Mouse (Mus musculus) CH12.LX (cell line): Measurements from ENCODE around the gene Spata2l. TPM values are rescaled to one million over a fixed set of nuclear protein-coding genes. Genes with fewer than 3 reads are reported as not detected.

ENCODE experiments used
- DNase-seq: peaks from one replicate; pipeline ENCODE4 v3.0.0-alpha.2; 2013; ENCODE audit errors: extremely low read depth
- H3K27ac ChIP-seq: 2 replicates; pipeline ENCODE4 v1.5.1; 2012; ENCODE audit warnings: low read depth, mild to moderate bottlenecking, control low read depth, moderate library complexity; ENCODE audit not compliant: insufficient read depth
- H3K27me3 ChIP-seq: replicated peaks from 2 replicates; pipeline ENCODE3; 2012; ENCODE audit warnings: inconsistent platforms
- H3K36me3 ChIP-seq, 2 experiments: replicated peaks in 1 of 2; 2 replicates each; pipeline versions ENCODE3 to v1.6.1; 2012; ENCODE audit warnings: inconsistent platforms in 1 of 2, low read length in 1 of 2, mild to moderate bottlenecking in 1 of 2, mixed read lengths in 1 of 2, moderate library complexity in 1 of 2; ENCODE audit not compliant: control insufficient read depth in 1 of 2, insufficient read depth in 1 of 2
- H3K4me1 ChIP-seq, 2 experiments: 2 replicates each; pipeline ENCODE4 v1.6.1; 2012; ENCODE audit warnings: inconsistent platforms in 1 of 2, moderate library complexity in 1 of 2; ENCODE audit not compliant: insufficient read depth in 2 of 2, control insufficient read depth in 1 of 2
- H3K4me2 ChIP-seq: 2 replicates; pipeline ENCODE4 v1.6.1; 2012; ENCODE audit warnings: low read depth, mild to moderate bottlenecking, control low read depth; ENCODE audit not compliant: poor library complexity, insufficient read depth, severe bottlenecking
- H3K4me3 ChIP-seq, 3 experiments: fragments of 150-350 bp in 1 of 3; sonication (generic) in 1 of 3; replicated peaks in 1 of 3; 2 replicates each; pipeline versions ENCODE3 to v1.5.1; 2011 to 2012; ENCODE audit warnings: low read depth in 2 of 3, low read length in 2 of 3, mild to moderate bottlenecking in 2 of 3, moderate library complexity in 2 of 3, control low read depth in 1 of 3, improper control_type of control experiment in 1 of 3, inconsistent platforms in 1 of 3, mixed read lengths in 1 of 3; ENCODE audit not compliant: poor library complexity in 1 of 3
- H3K79me2 ChIP-seq: replicated peaks from 2 replicates; pipeline ENCODE4 v1.6.1; 2012; ENCODE audit warnings: mild to moderate bottlenecking, moderate library complexity; ENCODE audit not compliant: control insufficient read depth, poor library complexity, insufficient read depth, severe bottlenecking; ENCODE audit errors: extremely low read depth
- H3K9ac ChIP-seq: 2 replicates; pipeline ENCODE4 v1.6.1; 2012; ENCODE audit warnings: low read depth, mild to moderate bottlenecking, control low read depth, moderate library complexity; ENCODE audit not compliant: insufficient read depth
- H3K9me3 ChIP-seq: replicated peaks from 2 replicates; pipeline ENCODE3; 2012; ENCODE audit warnings: low read length, inconsistent platforms, mixed read lengths
- BHLHE40 ChIP-seq: IDR thresholded peaks from 2 replicates; pipeline ENCODE4 v1.6.1; 2011; ENCODE audit warnings: mild to moderate bottlenecking, low read depth, low read length, improper control_type of control experiment
- CHD1 ChIP-seq: IDR thresholded peaks from 2 replicates; pipeline ENCODE4 v1.6.1; 2012; ENCODE audit warnings: low read depth, low read length, improper control_type of control experiment, inconsistent platforms
- CTCF ChIP-seq, 2 experiments: IDR thresholded peaks in 1 of 2; conservative IDR thresholded peaks in 1 of 2; 2 replicates each; pipeline ENCODE4 v1.5.1; 2011 to 2012; ENCODE audit warnings: low read depth in 2 of 2, low read length in 2 of 2, improper control_type of control experiment in 1 of 2, inconsistent platforms in 1 of 2, mild to moderate bottlenecking in 1 of 2, moderate library complexity in 1 of 2
- E2F4 ChIP-seq: IDR thresholded peaks from 2 replicates; pipeline ENCODE4 v1.6.1; 2011; ENCODE audit warnings: low read depth, low read length, improper control_type of control experiment; ENCODE audit not compliant: insufficient replicate concordance
- ELF1 ChIP-seq: IDR thresholded peaks from 2 replicates; pipeline ENCODE4 v1.6.1; 2014; ENCODE audit warnings: low read depth, mild to moderate bottlenecking, inconsistent platforms, low read length, improper control_type of control experiment
- EP300 ChIP-seq: IDR thresholded peaks from 2 replicates; pipeline ENCODE4 v1.6.1; 2011; ENCODE audit warnings: low read length, improper control_type of control experiment
- ETS1 ChIP-seq: conservative IDR thresholded peaks from 2 replicates; pipeline ENCODE4 v1.6.1; 2012; ENCODE audit warnings: low read depth, mild to moderate bottlenecking, inconsistent platforms, low read length, improper control_type of control experiment, moderate library complexity
- GABPA ChIP-seq: IDR thresholded peaks from 2 replicates; pipeline ENCODE4 v1.6.1; 2012; ENCODE audit warnings: low read depth, low read length, improper control_type of control experiment, inconsistent platforms; ENCODE audit not compliant: insufficient replicate concordance
- IRF4 ChIP-seq: IDR thresholded peaks from 2 replicates; pipeline ENCODE4 v1.6.1; 2014; ENCODE audit warnings: low read depth, mild to moderate bottlenecking, inconsistent platforms, low read length, improper control_type of control experiment
- JUN ChIP-seq: IDR thresholded peaks from 2 replicates; pipeline ENCODE4 v1.6.1; 2011; ENCODE audit warnings: low read depth, mild to moderate bottlenecking, low read length, improper control_type of control experiment, moderate library complexity; ENCODE audit not compliant: insufficient read depth
- JUND ChIP-seq: conservative IDR thresholded peaks from 2 replicates; pipeline ENCODE4 v1.6.1; 2011; ENCODE audit warnings: low read depth, low read length, improper control_type of control experiment
- KAT2A ChIP-seq: IDR thresholded peaks from 2 replicates; pipeline ENCODE4 v1.6.1; 2012; ENCODE audit warnings: low read length, improper control_type of control experiment, inconsistent platforms; ENCODE audit not compliant: insufficient replicate concordance
- MAFK ChIP-seq: IDR thresholded peaks from 2 replicates; pipeline ENCODE4 v1.6.1; 2011; ENCODE audit warnings: low read length, improper control_type of control experiment; ENCODE audit not compliant: insufficient replicate concordance
- MAX ChIP-seq: IDR thresholded peaks from 2 replicates; pipeline ENCODE4 v1.6.1; 2011; ENCODE audit warnings: low read length, improper control_type of control experiment
- MXI1 ChIP-seq: IDR thresholded peaks from 2 replicates; pipeline ENCODE4 v1.6.1; 2011; ENCODE audit warnings: mild to moderate bottlenecking, low read depth, low read length, improper control_type of control experiment
- NELFE ChIP-seq: IDR thresholded peaks from 2 replicates; pipeline ENCODE4 v1.6.1; 2011; ENCODE audit warnings: low read depth, low read length, improper control_type of control experiment
- NRF1 ChIP-seq: IDR thresholded peaks from 2 replicates; pipeline ENCODE4 v1.6.1; 2014; ENCODE audit warnings: low read depth, mild to moderate bottlenecking, inconsistent platforms, low read length, improper control_type of control experiment, moderate library complexity
- POLR2A ChIP-seq: IDR thresholded peaks from 2 replicates; pipeline ENCODE4 v1.6.1; 2011; ENCODE audit warnings: low read depth, mild to moderate bottlenecking, improper control_type of control experiment, low read length
- RAD21 ChIP-seq: IDR thresholded peaks from 2 replicates; pipeline ENCODE4 v1.6.1; 2011; ENCODE audit warnings: low read depth, mild to moderate bottlenecking, low read length, improper control_type of control experiment, moderate library complexity
- SMC3 ChIP-seq: IDR thresholded peaks from 2 replicates; pipeline ENCODE4 v1.6.1; 2011; ENCODE audit warnings: low read depth, low read length, improper control_type of control experiment
- USF1 ChIP-seq: IDR thresholded peaks from 2 replicates; pipeline ENCODE4 v1.6.1; 2014; ENCODE audit warnings: low read depth, mild to moderate bottlenecking, inconsistent platforms, low read length, improper control_type of control experiment
- USF2 ChIP-seq: conservative IDR thresholded peaks from 2 replicates; pipeline ENCODE4 v1.6.1; 2011; ENCODE audit warnings: low read depth, low read length, improper control_type of control experiment
- ZC3H11A ChIP-seq: IDR thresholded peaks from 2 replicates; pipeline ENCODE4 v1.6.1; 2012; ENCODE audit warnings: low read depth, mild to moderate bottlenecking, inconsistent platforms, low read length, improper control_type of control experiment
- ZMIZ1 ChIP-seq: IDR thresholded peaks from 2 replicates; pipeline ENCODE4 v1.6.1; 2012; ENCODE audit warnings: low read depth, mild to moderate bottlenecking, inconsistent platforms, low read length, improper control_type of control experiment
- ZNF384 ChIP-seq: IDR thresholded peaks from 2 replicates; pipeline ENCODE4 v1.6.1; 2012; ENCODE audit warnings: low read depth, low read length, improper control_type of control experiment, inconsistent platforms
- dilution Hi-C: fragments of 300-500 bp; cut with MboI; formaldehyde crosslinking; loops from 2 replicates; pipeline ENCODE4 v1.14.3; 2020; ENCODE audit warnings: low sequenced_read_pairs; ENCODE audit not compliant: extremely low pct_unique_long_range_greater_than_20kb, extremely low pct_ligation_motif_present
- in situ Hi-C: fragments of 300-500 bp; cut with MboI; formaldehyde crosslinking; loops from 3 replicates; pipeline ENCODE4 v1.14.3; 2019; ENCODE audit warnings: low sequenced_read_pairs, low pct_ligation_motif_present, low pct_unique_long_range_greater_than_20kb, mixed read lengths
- polyA plus RNA-seq: library from polyadenylated mRNA; unstranded; fragments of >175 nt; gene quantifications from 2 replicates; pipeline ENCODE4 v1.2.1, GENCODE M21; 2012; ENCODE audit warnings: low read depth; ENCODE audit not compliant: insufficient read length
- total RNA-seq, 2 experiments: library from RNA; depleted of rRNA; stranded (reverse); fragments of 300-350 nt in 1 of 2; fragments of >200 nt in 1 of 2; gene quantifications; 2 replicates each; pipeline ENCODE4 v1.2.3; 2012 to 2014

The Spata2l gene
- total and polyA plus RNA-seq, 3 experiments: 0.63 to 2.3 (median 1.4) TPM

GRCm38 (mm10) chr8:123245543-123245942, 9.5 kb upstream of the Spata2l start:
- dilution Hi-C loops: no loop called here
- Histone ChIP-seq H3K36me3 (peaks cover 37 to 88% of the 10 kb centered on the region in 2 experiments), H3K4me2 (no peak overlapping the region), H3K27ac (no peak overlapping the region), H3K79me2 (no peaks in the 10 kb centered on the region), H3K9ac (no peak overlapping the region), H3K4me1 (peaks cover 0 to 13% of the 10 kb centered on the region in 2 experiments; a peak in 2 of 4 replicates), H3K4me3 (no peak overlapping the region), H3K9me3 (no peaks in the 10 kb centered on the region), H3K27me3 (no peaks in the 10 kb centered on the region)
- no peak for DNase-seq
- TF ChIP-seq GABPA (no peak), JUND (no peak), SMC3 (no peak), USF1 (no peak), ZC3H11A (no peak), ETS1 (no peak), JUN (no peak), ZNF384 (no peak), CTCF (conservative IDR thresholded peaks at IDR 0.05 in 1 of 2, IDR thresholded peaks at IDR 0.05 in 1 of 2; ENCODE audit: low read depth in 2 of 2, low read length in 2 of 2) (no peak), POLR2A (no peak), NELFE (no peak), RAD21 (no peak), MAX (no peak), EP300 (no peak), MAFK (no peak), MXI1 (no peak)
- in situ Hi-C loops: loop anchor here (5.0 kb wide), 1 partner anchor 42 kb away; no protein-coding TSS in a partner anchor

DNA sequence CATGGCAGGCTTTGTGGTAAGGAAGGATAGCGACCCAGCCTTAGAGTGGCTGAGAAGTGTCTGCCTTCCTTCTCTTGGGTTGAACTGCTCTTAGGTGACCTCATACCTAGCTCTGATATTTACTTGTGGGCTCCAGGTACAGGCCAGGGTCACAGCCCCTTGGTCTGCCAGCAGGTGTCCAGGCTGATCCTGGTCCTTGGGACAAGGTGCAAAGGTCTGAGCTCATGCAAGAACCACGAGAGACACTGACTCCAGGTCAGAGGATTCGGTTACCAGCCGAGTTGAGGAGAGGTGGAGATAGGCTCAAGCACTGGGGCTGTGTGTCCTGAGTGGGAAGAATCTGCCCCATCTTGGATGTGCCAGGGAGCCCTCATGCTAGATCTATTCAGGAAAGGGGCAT, 8.3 kb upstream of the Spata2l start:
- H3K4me3 ChIP-seq: no peak overlapping the region
- H3K27me3 ChIP-seq: no peaks in the 10 kb centered on the region
- H3K4me1 ChIP-seq: peaks cover 0 to 11% of the 10 kb centered on the region in 2 experiments; a peak in 2 of 4 replicates
- in situ Hi-C loops: no loop called here
- no peak for TF ChIP-seq ZC3H11A
- TF ChIP-seq POLR2A: no peak
- no peak for TF ChIP-seq MXI1
- TF ChIP-seq RAD21: no peak
- no peak for TF ChIP-seq IRF4
- TF ChIP-seq NRF1: no peak
- no peak for TF ChIP-seq CTCF (conservative IDR thresholded peaks at IDR 0.05 in 1 of 2, IDR thresholded peaks at IDR 0.05 in 1 of 2; ENCODE audit: low read depth in 2 of 2, low read length in 2 of 2)
- no peak for TF ChIP-seq SMC3
- TF ChIP-seq ELF1: no peak
- TF ChIP-seq KAT2A: no peak
- TF ChIP-seq USF2: no peak
- TF ChIP-seq MAX: no peak
- TF ChIP-seq CHD1: no peak
- no peak for TF ChIP-seq USF1
- no peak for TF ChIP-seq ZMIZ1
- TF ChIP-seq JUND: no peak
- no peak for TF ChIP-seq ZNF384
- no peak for TF ChIP-seq NELFE
- no peak for TF ChIP-seq E2F4
- no peak for TF ChIP-seq BHLHE40
- TF ChIP-seq, all 38 proteins: peak for 0
- DNase-seq: no peak
- H3K36me3 ChIP-seq: peaks cover 33 to 83% of the 10 kb centered on the region in 2 experiments
- H3K27ac ChIP-seq: no peak overlapping the region
- H3K9me3 ChIP-seq: no peaks in the 10 kb centered on the region
- no peak overlapping the region for H3K9ac ChIP-seq
- no peak overlapping the region for H3K4me2 ChIP-seq
- dilution Hi-C loops: no loop called here
- no peaks in the 10 kb centered on the region for H3K79me2 ChIP-seq
